Mouse (Mus musculus) spleen, adult 12 weeks (tissue): ENCODE measurements around the gene Sprr4.
"Not testable (repeated sequence)": the region's sequence is repeated elsewhere in the genome, so short reads cannot be mapped to it uniquely, and the experiment has no call there.

Source experiments
- DNase-seq: peaks from one replicate; pipeline ENCODE4 v3.0.0; 2022; ENCODE audit warnings: low spot score

Sprr4 gene

GRCm38 (mm10) chr3:92500393-92500792 lies at the start of gene Sprr4:
Gene Sprr4 (minus strand): TSS chr3:92500493.
- no peak for DNase-seq

- DNase-seq = no peak
Observed at GRCm38 (mm10) chr3:92534411-92534810, 34.1 kb upstream of the Sprr4 start, which contains the start of gene 2310046K23Rik. Gene 2310046K23Rik (minus strand): TSS chr3:92534511.

GRCm38 (mm10) chr3:92512325-92512724 lies 12.0 kb upstream of the Sprr4 start:
- DNase-seq = no peak

GRCm38 (mm10) chr3:92510786-92511185 lies 10.5 kb upstream of the Sprr4 start:
- DNase-seq = no peak

- no peak for DNase-seq
Observed at GRCm38 (mm10) chr3:92508185-92508584, 7.9 kb upstream of the Sprr4 start.

GRCm38 (mm10) chr3:92503528-92503927 lies 3.2 kb upstream of the Sprr4 start:
- no peak for DNase-seq

GRCm38 (mm10) chr3:92490262-92490661 lies 10.0 kb downstream of the Sprr4 start:
- not testable (repeated sequence) for DNase-seq

- DNase-seq = no peak
Observed at GRCm38 (mm10) chr3:92486307-92486706, 14.0 kb downstream of the Sprr4 start.

GRCm38 (mm10) chr3:92485863-92486262 lies 14.4 kb downstream of the Sprr4 start, which contains the start of gene Sprr1a:
Gene Sprr1a (minus strand): TSS chr3:92485895.
- no peak for DNase-seq

GRCm38 (mm10) chr3:92481249-92481648 lies 19.0 kb downstream of the Sprr4 start:
- DNase-seq = not testable (repeated sequence)

- DNase-seq = no peak
Observed at GRCm38 (mm10) chr3:92470111-92470510, 30.2 kb downstream of the Sprr4 start.

- no peak for DNase-seq
Observed at GRCm38 (mm10) chr3:92467424-92467823, 32.9 kb downstream of the Sprr4 start.

GRCm38 (mm10) chr3:92466576-92466975 lies 33.7 kb downstream of the Sprr4 start:
- DNase-seq = no peak

- DNase-seq = no peak
Observed at GRCm38 (mm10) chr3:92458620-92459019, 41.7 kb downstream of the Sprr4 start, which contains the start of gene Sprr3. Gene Sprr3 (minus strand): TSS chr3:92458720.

GRCm38 (mm10) chr3:92455151-92455550 lies 45.1 kb downstream of the Sprr4 start:
- DNase-seq = no peak
